Mouse (Mus musculus) thymus, adult 2 months (tissue): Measurements from ENCODE around the gene P2ry12.

Experiments used
- CTCF ChIP-seq: fragments of 200-500 bp; IDR thresholded peaks from 2 replicates; pipeline ENCODE4 v1.5.1; 2012; ENCODE audit warnings: mild to moderate bottlenecking, control low read depth, low read length, moderate library complexity, borderline replicate concordance; ENCODE audit not compliant: control insufficient read depth, poor library complexity, insufficient read depth; ENCODE audit errors: extremely low read depth
- POLR2A ChIP-seq: fragments of 200-500 bp; IDR thresholded peaks from 2 replicates; pipeline ENCODE4 v1.6.1; 2012; ENCODE audit warnings: mild to moderate bottlenecking, low read length, control low read depth, moderate library complexity; ENCODE audit not compliant: control insufficient read depth, poor library complexity, insufficient read depth; ENCODE audit errors: extremely low read depth

DNA sequence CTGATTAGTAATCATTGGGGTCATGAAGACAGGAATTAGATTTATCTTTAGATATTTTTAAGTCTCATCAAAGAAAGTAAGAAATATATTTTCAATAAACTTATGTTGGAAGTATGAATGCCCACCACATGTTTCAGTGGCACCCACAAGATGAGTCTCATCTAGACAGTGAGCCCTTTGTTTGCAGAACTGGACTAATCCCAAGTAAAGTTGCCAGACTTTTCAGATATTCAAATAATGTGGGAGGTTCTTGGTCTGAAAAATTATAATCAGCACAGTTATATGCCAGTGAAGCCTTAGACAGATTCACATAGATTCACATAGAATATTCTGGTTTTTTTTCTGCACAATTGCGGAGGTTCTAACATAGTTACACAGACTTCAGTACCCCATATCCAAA lies 12.2 kb downstream of the P2ry12 start:
- TF ChIP-seq CTCF (no peak), POLR2A (no peak)
